Mouse (Mus musculus) neural tube, postnatal 0 days (tissue): ENCODE measurements around the gene Gm21663. TPM values are rescaled to one million over a fixed set of nuclear protein-coding genes. Genes with fewer than 3 reads are reported as not detected.

ENCODE experiments used
- polyA plus RNA-seq: library from polyadenylated mRNA; unstranded; fragments of >200 nt; fragmentation: Nextera tagmentation; extraction: Ambion mirVana; gene quantifications from 2 replicates; pipeline ENCODE4 v1.2.1, GENCODE M21; 2015

Gene Gm21663
- polyA plus RNA-seq: 0.17 TPM in 2 replicates

DNA sequence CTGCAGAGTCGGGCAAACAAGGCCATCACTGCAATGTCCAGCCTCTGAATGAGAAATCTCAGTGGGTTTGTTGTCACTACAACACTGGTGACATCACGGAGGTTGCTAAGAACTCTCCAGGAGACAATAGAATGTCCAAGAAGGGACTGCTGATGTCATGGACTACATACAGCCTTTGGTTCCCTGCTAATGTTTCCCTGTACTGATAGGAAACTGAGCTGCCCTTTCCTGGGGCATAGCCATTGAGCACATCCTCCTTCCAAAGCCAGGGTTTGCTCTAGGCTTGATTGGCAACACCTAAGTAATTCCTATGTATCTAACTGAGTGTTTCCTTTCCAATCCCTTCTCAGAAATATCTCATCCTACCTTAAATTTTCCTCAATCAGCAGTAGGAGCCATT is at the start of gene Gm21663:
Gene Gm21663, minus strand, starts transcription at position 101 of the 400 bp plus-strand sequence.

GRCm38 (mm10) chr5:25988550-25988949 is 46.4 kb upstream of the Gm21663 start, which contains the start of gene Gm21698:
Gene Gm21698 (minus strand): TSS chr5:25988650.

GRCm38 (mm10) chr5:25972563-25972962 is 30.4 kb upstream of the Gm21663 start, which contains the start of gene Gm21680:
Gene Gm21680 (minus strand): TSS chr5:25972663.

DNA sequence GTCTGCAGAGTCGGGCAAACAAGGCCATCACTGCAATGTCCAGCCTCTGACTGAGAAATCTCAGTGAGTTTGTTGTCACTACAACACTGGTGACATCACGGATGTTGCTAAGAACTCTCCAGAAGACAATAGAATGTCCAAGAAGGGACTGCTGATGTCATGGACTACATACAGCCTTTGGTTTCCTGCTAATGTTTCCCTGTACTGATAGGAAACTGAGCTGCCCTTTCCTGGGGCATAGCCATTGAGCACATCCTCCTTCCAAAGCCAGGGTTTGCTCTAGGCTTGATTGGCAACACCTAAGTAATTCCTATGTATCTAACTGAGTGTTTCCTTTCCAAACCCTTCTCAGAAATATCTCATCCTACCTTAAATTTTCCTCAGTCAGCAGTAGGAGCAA is 12.1 kb upstream of the Gm21663 start, which contains the start of gene Gm21671:
Gene Gm21671, minus strand, starts transcription at position 101 of the 400 bp plus-strand sequence.

Other genes starting within 250 kb of the Gm21663 start
- 3.9 and 4.9 TPM in 2 replicates for gene Xrcc2, start 236.6 kb downstream of the Gm21663 start, polyA plus RNA-seq
- 62.5 and 63.0 TPM in 2 replicates for gene Actr3b, start 182.4 kb downstream of the Gm21663 start, polyA plus RNA-seq
- 0.45 and 0.47 TPM in 2 replicates for gene Gm21671, start 12.0 kb upstream of the Gm21663 start, polyA plus RNA-seq
- 0.26 and 0.36 TPM in 2 replicates for gene Gm21680, start 30.3 kb upstream of the Gm21663 start, polyA plus RNA-seq
- gene Gm21698, start 46.3 kb upstream of the Gm21663 start, polyA plus RNA-seq: 0.52 and 0.59 TPM in 2 replicates
- gene Gm1979, start 62.4 kb upstream of the Gm21663 start, polyA plus RNA-seq: 0.48 and 0.70 TPM in 2 replicates
- 0.12 and 0.19 TPM in 2 replicates for gene Gm5862, start 80.5 kb upstream of the Gm21663 start, polyA plus RNA-seq
- 0.26 and 0.34 TPM in 2 replicates for gene Speer4a, start 97.2 kb upstream of the Gm21663 start, polyA plus RNA-seq
- gene Gm7347, start 116.2 kb upstream of the Gm21663 start, polyA plus RNA-seq: 0.37 and 0.55 TPM in 2 replicates
- gene Gm10471, start 146.9 kb upstream of the Gm21663 start, polyA plus RNA-seq: 0.25 TPM in 2 replicates
- gene 5031410I06Rik, start 163.0 kb upstream of the Gm21663 start, polyA plus RNA-seq: 0.15 TPM in 1 of 2 replicates, not detected in the other
- gene Gm10220, start 179.0 kb upstream of the Gm21663 start, polyA plus RNA-seq: not detected in 2 replicates